Mouse (Mus musculus) gastrocnemius, adult 2 months (tissue): ENCODE data around the gene Fyn. TPM values are rescaled to one million over a fixed set of nuclear protein-coding genes. Genes with fewer than 3 reads are reported as not detected.

Experiments
- DNase-seq: peaks from one replicate; pipeline ENCODE4 v3.0.0; 2022
- H3K27ac ChIP-seq: fragments of 200-600 bp; 2 replicates; pipeline ENCODE4 v1.8.1; 2022; ENCODE audit warnings: mild to moderate bottlenecking
- H3K4me3 ChIP-seq: fragments of 200-600 bp; 2 replicates; pipeline ENCODE4 v1.8.1; 2022; ENCODE audit warnings: mild to moderate bottlenecking, moderate library complexity
- CTCF ChIP-seq: fragments of 200-600 bp; IDR thresholded peaks from 2 replicates; pipeline ENCODE4 v1.8.1; 2022; ENCODE audit warnings: antibody characterized with exemption, mild to moderate bottlenecking, moderate library complexity
- intact Hi-C: fragments of 180-260 bp; cut with DNase I; formaldehyde crosslinking; loops from one replicate; pipeline ENCODE4 v1.15.1; 2025
- long read RNA-seq, 2 experiments: library from polyadenylated mRNA; stranded (forward); transcript quantifications; one replicate each; pipeline ENCODE4 v2.0.0; 2021
- total RNA-seq, 2 experiments: library from RNA; stranded (reverse); gene quantifications; 2 replicates each; pipeline ENCODE4 v1.2.3; 2021

Fyn gene
- 10 to 100 TPM in 1 of 2 experiments, 1 to 10 TPM in 1; 7.3 to 12.0 TPM for total RNA-seq
- long read RNA-seq, experiment 1, transcript Fyn-202 (14 exons, 3,528 nt) = major isoform, 6 of 12 reads
- long read RNA-seq, experiment 1, partial matches to known transcripts = 0 of 12 reads
- long read RNA-seq, experiment 1, other reads (novel, unspliced or antisense) = 3 of 12 reads
- long read RNA-seq, experiment 2, partial matches to known transcripts = 3 of 8 reads
- long read RNA-seq, experiment 2, other reads (novel, unspliced or antisense) = 3 of 8 reads

GRCm38 (mm10) chr10:39368572-39369135 is at the start of gene Fyn:
Fyn (plus strand) TSS chr10:39368855.
- Histone ChIP-seq H3K27ac (peak within 1 kb of the TSS; percentile 90), H3K4me3 (peak within 1 kb of the TSS; percentile 98)
- intact Hi-C loops = no loop called here
- DNase-seq = no peak
- no peak for TF ChIP-seq CTCF

GRCm38 (mm10) chr10:39320798-39321622 is 47.6 kb upstream of the Fyn start:
- H3K4me3 ChIP-seq = no peak overlapping the region
- DNase-seq = no peak
- intact Hi-C loops = no loop called here
- no peak overlapping the region for H3K27ac ChIP-seq
- TF ChIP-seq CTCF = no peak

GRCm38 (mm10) chr10:39321623-39321985 is 47.1 kb upstream of the Fyn start:
- no peak for TF ChIP-seq CTCF
- H3K27ac ChIP-seq = no peak overlapping the region
- H3K4me3 ChIP-seq = no peak overlapping the region
- DNase-seq = no peak
- intact Hi-C loops = no loop called here

- no peak for DNase-seq
- no peak for TF ChIP-seq CTCF
- intact Hi-C loops = no loop called here
- H3K27ac ChIP-seq = no peak overlapping the region
- no peak overlapping the region for H3K4me3 ChIP-seq
Observed at GRCm38 (mm10) chr10:39322143-39322542, 46.5 kb upstream of the Fyn start.

GRCm38 (mm10) chr10:39324291-39324690 is 44.4 kb upstream of the Fyn start:
- intact Hi-C loops = no loop called here
- H3K27ac ChIP-seq = no peak overlapping the region
- TF ChIP-seq CTCF = no peak
- DNase-seq = no peak
- no peak overlapping the region for H3K4me3 ChIP-seq

GRCm38 (mm10) chr10:39328661-39329060 is 40.0 kb upstream of the Fyn start:
- DNase-seq = no peak
- intact Hi-C loops = no loop called here
- no peak overlapping the region for H3K4me3 ChIP-seq
- H3K27ac ChIP-seq = no peak overlapping the region
- no peak for TF ChIP-seq CTCF

GRCm38 (mm10) chr10:39334320-39334719 is 34.3 kb upstream of the Fyn start:
- no peak for DNase-seq
- TF ChIP-seq CTCF = no peak
- intact Hi-C loops = no loop called here
- no peak overlapping the region for H3K27ac ChIP-seq
- no peak overlapping the region for H3K4me3 ChIP-seq

GRCm38 (mm10) chr10:39335880-39336279 is 32.8 kb upstream of the Fyn start:
- intact Hi-C loops = no loop called here
- no peak for TF ChIP-seq CTCF
- Histone ChIP-seq H3K4me3 (no peak overlapping the region), H3K27ac (no peak overlapping the region)
- no peak for DNase-seq

GRCm38 (mm10) chr10:39339189-39339968 is 29.3 kb upstream of the Fyn start:
- no peak for DNase-seq
- TF ChIP-seq CTCF = no peak
- Histone ChIP-seq H3K27ac (no peak overlapping the region), H3K4me3 (no peak overlapping the region)
- intact Hi-C loops = no loop called here

- DNase-seq = no peak
- no peak overlapping the region for H3K27ac ChIP-seq
- no peak overlapping the region for H3K4me3 ChIP-seq
- TF ChIP-seq CTCF = no peak
- intact Hi-C loops = no loop called here
Observed at GRCm38 (mm10) chr10:39339969-39340236, 28.8 kb upstream of the Fyn start.

- Histone ChIP-seq H3K4me3 (no peak overlapping the region), H3K27ac (no peak overlapping the region)
- TF ChIP-seq CTCF = no peak
- no peak for DNase-seq
- intact Hi-C loops = no loop called here
Observed at GRCm38 (mm10) chr10:39343551-39343950, 25.1 kb upstream of the Fyn start.

- no peak overlapping the region for H3K27ac ChIP-seq
- intact Hi-C loops = no loop called here
- H3K4me3 ChIP-seq = no peak overlapping the region
- DNase-seq = no peak
- TF ChIP-seq CTCF = no peak
Observed at GRCm38 (mm10) chr10:39345921-39346320, 22.7 kb upstream of the Fyn start.
